8 mouse cellular contexts compared by ENCODE assay signal in the genomic region with DNA sequence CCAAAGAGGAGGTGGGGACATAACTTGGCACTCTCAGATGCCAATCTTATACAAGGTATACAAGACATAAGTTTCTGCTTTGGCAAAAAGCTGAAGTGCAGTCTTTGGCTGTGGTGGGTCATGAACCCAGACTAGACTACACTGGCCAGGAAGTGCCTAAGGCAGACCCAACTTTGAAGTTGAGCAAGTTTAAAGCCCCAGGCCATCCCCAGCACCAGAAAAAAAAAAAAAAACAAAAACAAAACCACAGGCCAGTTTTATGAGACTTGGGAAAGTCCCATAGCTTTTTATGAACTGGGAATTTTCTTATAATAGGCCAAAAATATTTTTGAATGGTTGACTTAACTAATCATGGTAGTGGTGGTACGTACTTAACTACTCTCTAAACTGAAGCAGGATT. TPM values are rescaled to one million over a fixed set of nuclear protein-coding genes. Genes with fewer than 3 reads are reported as not detected.
DNase-seq lines count a peak whose midpoint lies in the region; ATAC-seq and TF ChIP-seq lines count a peak whose summit lies in the region.

No protein-coding gene starts in this region.

- peaks cover 8% of the 10 kb centered on the region for H3K4me1 ChIP-seq in testis, adult 2 months (ENCODE audit: control insufficient read depth, insufficient read depth, low read length)
- peaks cover 25% of the 10 kb centered on the region for H3K4me1 ChIP-seq in forebrain, embryonic 10.5 days
- peaks cover 34% of the 10 kb centered on the region for H3K4me1 ChIP-seq in liver, embryonic 12.5 days
- H3K4me1 ChIP-seq in stomach, postnatal 0 days (replicated peaks; ENCODE audit: control insufficient read depth, insufficient read depth): no peaks in the 10 kb centered on the region

- peaks cover 1% of the 10 kb centered on the region for H3K36me3 ChIP-seq in testis, adult 2 months (ENCODE audit: control insufficient read depth, insufficient read depth, low read length)
- H3K36me3 ChIP-seq in forebrain, embryonic 10.5 days (replicated peaks): peaks cover 51% of the 10 kb centered on the region
- H3K36me3 ChIP-seq in liver, embryonic 12.5 days: peaks cover 43% of the 10 kb centered on the region
- peaks cover 12% of the 10 kb centered on the region for H3K36me3 ChIP-seq in stomach, postnatal 0 days (ENCODE audit: control insufficient read depth, insufficient read depth, low read length)

- peak overlapping the region; percentile 98 for H3K4me2 ChIP-seq in liver, embryonic 12.5 days
- peak overlapping the region; percentile 98 for H3K4me2 ChIP-seq in stomach, postnatal 0 days (replicated peaks; ENCODE audit: low read depth)

- H3K27me3 ChIP-seq in testis, adult 2 months (ENCODE audit: control insufficient read depth, insufficient read depth, low read length): no peaks in the 10 kb centered on the region
- H3K27me3 ChIP-seq in forebrain, embryonic 10.5 days (ENCODE audit: poor library complexity, severe bottlenecking): no peaks in the 10 kb centered on the region
- no peaks in the 10 kb centered on the region for H3K27me3 ChIP-seq in liver, embryonic 12.5 days (replicated peaks)
- no peaks in the 10 kb centered on the region for H3K27me3 ChIP-seq in stomach, postnatal 0 days (ENCODE audit: control insufficient read depth, insufficient read depth, low read length)

- no peak for TF ChIP-seq CTCF in testis, adult 2 months (IDR thresholded peaks at IDR 0.05; ENCODE audit: control insufficient read depth, insufficient read depth, insufficient replicate concordance, low read depth, low read length)
- TF ChIP-seq CTCF in stomach, postnatal 0 days (IDR thresholded peaks at IDR 0.05; ENCODE audit: low read depth): no peak

- 92% methylated on average over 1 of the region's 1 CpGs for WGBS in forebrain, embryonic 10.5 days
- 89% methylated on average over 1 of the region's 1 CpGs for WGBS in liver, embryonic 12.5 days (ENCODE audit: insufficient replicate concordance)
- 90% methylated on average over 1 of the region's 1 CpGs for WGBS in stomach, postnatal 0 days

- DNase-seq in testis, postnatal 14 days (ENCODE audit: low spot score): no peak
- no peak for DNase-seq in forebrain, embryonic 10.5 days (ENCODE audit: extremely low spot score, low spot score)
- DNase-seq in stomach, postnatal 0 days (ENCODE audit: low spot score): no peak
- DNase-seq in T-cell, adult 2 months (ENCODE audit: low spot score): no peak
- DNase-seq in adrenal gland, postnatal 10 days: no peak

- TF ChIP-seq EP300 in stomach, postnatal 0 days (optimal IDR thresholded peaks at IDR 0.05): no peak

- H3K9me3 ChIP-seq in forebrain, embryonic 10.5 days: no peaks in the 10 kb centered on the region
- H3K9me3 ChIP-seq in liver, embryonic 12.5 days (replicated peaks): no peaks in the 10 kb centered on the region
- no peaks in the 10 kb centered on the region for H3K9me3 ChIP-seq in stomach, postnatal 0 days (ENCODE audit: control insufficient read depth, low read length)

- no peak overlapping the region for H3K27ac ChIP-seq in testis, adult 2 months (ENCODE audit: control insufficient read depth, insufficient read depth, low read depth, low read length)
- peak overlapping the region; percentile 95 for H3K27ac ChIP-seq in forebrain, embryonic 10.5 days
- H3K27ac ChIP-seq in liver, embryonic 12.5 days: peak overlapping the region; percentile 81; the same call in 1 of the 2 replicates
- H3K27ac ChIP-seq in stomach, postnatal 0 days (replicated peaks): 0 out of 2 replicates have a peak overlapping the region, but pooled peaks have one; percentile 6

- peak overlapping the region; percentile 93 for H3K9ac ChIP-seq in liver, embryonic 12.5 days
- H3K9ac ChIP-seq in stomach, postnatal 0 days (ENCODE audit: low read length): peak overlapping the region; percentile 79

- H3K4me3 ChIP-seq in testis, adult 2 months (ENCODE audit: control insufficient read depth, low read depth, low read length): peak overlapping the region; percentile 89; the same call in 1 of the 2 replicates
- peak overlapping the region; percentile 96 for H3K4me3 ChIP-seq in forebrain, embryonic 10.5 days
- H3K4me3 ChIP-seq in liver, embryonic 12.5 days: peak overlapping the region; percentile 98
- peak overlapping the region; percentile 91 for H3K4me3 ChIP-seq in stomach, postnatal 0 days (ENCODE audit: low read depth, low read length)

- no peak for TF ChIP-seq POLR2A in testis, adult 2 months (IDR thresholded peaks at IDR 0.05; ENCODE audit: control insufficient read depth, low read depth, low read length)

- ATAC-seq in liver, embryonic 12.5 days: no peak
- ATAC-seq in stomach, postnatal 0 days (ENCODE audit: low FRiP score, low TSS enrichment): no peak
- ATAC-seq in CD4-positive, CD25-positive, alpha-beta regulatory T cell, adult 4 months: no peak

RNA-seq across cellular contexts. Expression of a gene that starts 0.7 kb away (rescaled TPM):
- polyA plus RNA-seq in testis, adult 2 months (2012; rRNA removed): 3.4 and 4.4 TPM in 2 replicates
- 5.8 and 5.9 TPM in 2 replicates for polyA plus RNA-seq in forebrain, embryonic 10.5 days (2016; fragmentation: Nextera tagmentation; extraction: Ambion mirVana)
- 2.0 and 2.9 TPM in 2 replicates for polyA plus RNA-seq in liver, embryonic 12.5 days (2016; fragmentation: Nextera tagmentation; extraction: Ambion mirVana)
- 3.0 and 3.2 TPM in 2 replicates for polyA plus RNA-seq in stomach, postnatal 0 days (2015; fragmentation: Nextera tagmentation; extraction: Ambion mirVana)
- polyA plus RNA-seq in CD4-positive, CD25-positive, alpha-beta regulatory T cell, adult 4 months (2017; shearing (Covaris generic)): under 1 TPM; 0.38 to 0.52 TPM
- total RNA-seq in adrenal gland, postnatal 10 days (2021): 10 to 100 TPM; 30.5 to 32.0 TPM

RNA-seq across cellular contexts. Expression of a gene that starts 44.4 kb away (rescaled TPM):
- polyA plus RNA-seq in testis, adult 2 months (2012; rRNA removed): 10.2 and 14.2 TPM in 2 replicates
- polyA plus RNA-seq in forebrain, embryonic 10.5 days (2016; fragmentation: Nextera tagmentation; extraction: Ambion mirVana): 30.3 and 32.9 TPM in 2 replicates
- polyA plus RNA-seq in liver, embryonic 12.5 days (2016; fragmentation: Nextera tagmentation; extraction: Ambion mirVana): 11.2 and 12.8 TPM in 2 replicates
- polyA plus RNA-seq in stomach, postnatal 0 days (2015; fragmentation: Nextera tagmentation; extraction: Ambion mirVana): 14.4 and 14.6 TPM in 2 replicates
- polyA plus RNA-seq in CD4-positive, CD25-positive, alpha-beta regulatory T cell, adult 4 months (2017; shearing (Covaris generic)): 10 to 100 TPM in 1 of 2 experiments, 1 to 10 TPM in 1; 4.3 to 14.3 TPM
- 10 to 100 TPM; 34.6 to 47.5 TPM for total RNA-seq in adrenal gland, postnatal 10 days (2021)
